Mouse (Mus musculus) layer of hippocampus, adult 2 months (tissue): ENCODE data around the gene Slc2a13. TPM values are rescaled to one million over a fixed set of nuclear protein-coding genes. Genes with fewer than 3 reads are reported as not detected.
A peak's percentile ranks its signal among the peaks of the same experiment; 100 is the strongest.

Experiments used
- DNase-seq, 2 experiments: peaks; one replicate each; pipeline ENCODE4 v3.0.0; 2022; ENCODE audit warnings: low spot score in 2 of 2
- H3K27ac ChIP-seq: fragments of 200-600 bp; 2 replicates; pipeline ENCODE4 v1.8.1; 2022
- H3K4me3 ChIP-seq: fragments of 200-600 bp; 2 replicates; pipeline ENCODE4 v1.8.1; 2022; ENCODE audit warnings: mild to moderate bottlenecking
- CTCF ChIP-seq: fragments of 200-600 bp; conservative IDR thresholded peaks from 2 replicates; pipeline ENCODE4 v1.8.1; 2022; ENCODE audit warnings: antibody characterized with exemption, mild to moderate bottlenecking, moderate library complexity
- total RNA-seq, 2 experiments: library from RNA; stranded (reverse); gene quantifications; 2 replicates each; pipeline ENCODE4 v1.2.3; 2021

Gene Slc2a13
- total RNA-seq, 2 experiments from 2014 or later: 66.8 to 71.7 TPM

DNA sequence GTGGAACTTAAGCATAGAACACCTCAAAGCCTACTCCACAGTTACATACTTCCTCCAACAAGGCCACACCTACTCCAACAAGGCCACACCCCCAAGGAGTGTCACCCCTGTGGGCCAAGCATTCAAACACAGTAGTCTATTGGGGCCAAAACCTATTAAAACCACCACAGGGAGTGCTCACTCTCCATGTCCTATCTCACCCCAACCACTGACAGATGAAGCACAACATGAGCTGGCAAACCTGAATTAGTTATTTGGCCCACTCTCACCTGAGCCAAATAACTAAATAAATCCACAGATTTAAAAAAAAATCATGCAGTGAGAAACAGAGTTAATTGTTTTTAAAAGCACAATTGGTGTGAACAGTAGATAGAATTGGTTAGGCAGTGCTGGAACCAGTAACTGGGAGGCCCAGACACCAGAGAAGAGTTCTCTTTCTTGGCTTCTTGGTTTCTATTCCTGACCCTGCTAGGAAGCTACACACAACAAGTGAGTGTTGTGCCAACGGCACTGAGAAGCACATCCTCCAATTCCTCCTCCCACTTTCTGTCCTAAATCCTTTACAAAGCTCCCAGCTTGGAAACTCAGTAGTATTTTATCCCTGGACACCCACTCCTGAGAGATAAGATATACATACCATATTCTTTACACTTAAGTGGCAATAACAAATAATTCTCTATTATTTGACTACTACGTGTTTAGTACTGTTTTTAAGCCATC, 99.2 kb downstream of the Slc2a13 start:
- DNase-seq: no peak
- TF ChIP-seq CTCF: no peak
- no peak overlapping the region for H3K27ac ChIP-seq
- no peak overlapping the region for H3K4me3 ChIP-seq

DNA sequence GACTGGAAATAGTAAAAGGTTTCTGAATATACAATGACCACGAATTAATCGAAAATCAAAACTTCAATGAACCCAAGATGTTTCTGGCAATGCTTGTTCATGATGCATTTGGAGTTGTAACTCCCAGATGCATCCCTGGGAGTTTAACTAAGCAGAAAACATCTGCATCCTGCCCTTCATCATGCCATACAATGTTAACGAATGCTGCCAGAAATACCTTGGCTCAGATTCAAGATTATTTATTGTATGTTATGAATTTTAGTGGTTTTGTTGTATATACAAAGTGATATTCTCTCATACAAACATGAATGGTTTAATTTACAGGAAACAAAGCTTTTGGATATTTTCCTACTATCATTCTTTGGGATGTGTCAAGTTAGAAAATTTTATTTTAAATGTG, 107.7 kb downstream of the Slc2a13 start:
- Histone ChIP-seq H3K27ac (no peak overlapping the region), H3K4me3 (no peak overlapping the region)
- DNase-seq: no peak
- TF ChIP-seq CTCF: no peak

DNA sequence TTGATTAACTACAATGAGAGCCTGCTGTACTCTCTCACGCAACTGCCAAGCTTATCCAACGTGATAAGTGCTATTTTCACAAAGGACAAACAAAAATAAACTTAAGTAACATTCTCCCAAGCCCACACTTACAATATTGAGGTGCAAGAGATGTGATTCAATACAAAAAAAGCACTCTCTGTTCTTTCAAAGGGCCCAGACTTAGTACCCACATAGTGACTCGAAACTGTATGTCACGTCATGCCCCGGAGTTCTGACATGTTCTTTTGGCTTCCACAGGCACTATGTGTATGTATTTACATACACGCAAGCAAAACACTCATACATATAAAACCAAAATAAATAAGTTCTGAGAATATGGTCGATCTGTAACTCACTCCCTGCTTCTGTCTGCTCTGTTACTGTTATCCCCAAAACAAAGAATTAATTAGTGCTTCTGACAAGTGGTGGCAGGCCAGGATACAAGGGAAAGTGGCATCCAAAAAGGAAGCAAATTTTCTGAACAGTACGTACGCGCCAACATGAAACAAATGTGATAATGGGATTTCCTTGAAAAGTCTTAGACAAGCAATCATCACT, 109.1 kb downstream of the Slc2a13 start:
- Histone ChIP-seq H3K4me3 (no peak overlapping the region), H3K27ac (no peak overlapping the region)
- DNase-seq: no peak
- no peak for TF ChIP-seq CTCF

DNA sequence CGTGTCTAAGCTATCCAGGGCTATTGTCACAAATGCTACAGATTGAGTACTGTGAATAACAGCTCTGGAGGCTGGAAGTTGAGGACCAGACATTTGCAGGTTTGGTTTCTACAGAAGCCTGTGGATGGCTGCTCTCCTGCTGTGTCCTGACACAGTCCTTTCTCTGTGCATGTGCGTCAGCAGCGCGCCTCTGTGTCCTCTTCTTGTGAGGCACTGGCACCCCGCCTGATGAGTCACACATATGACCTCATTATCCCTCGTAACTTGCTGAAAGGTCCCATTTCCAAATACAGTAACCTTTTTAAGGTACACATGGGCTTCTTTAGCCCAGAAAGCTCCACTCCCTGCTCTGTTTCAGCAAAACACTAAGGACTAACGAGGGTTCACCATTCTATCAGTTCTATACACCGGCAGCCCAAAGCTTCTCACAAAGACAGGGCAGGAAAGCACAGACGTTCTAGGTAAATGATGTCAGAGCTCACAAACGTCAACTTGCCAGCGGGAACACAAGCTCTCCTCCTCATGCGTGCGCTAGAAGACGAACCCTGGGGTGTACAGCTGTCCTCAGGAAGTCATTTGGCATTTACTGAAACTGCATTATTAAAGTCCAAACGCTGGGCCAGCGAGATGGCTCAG, 109.9 kb downstream of the Slc2a13 start:
- H3K27ac ChIP-seq: 0 out of 2 replicates have a peak overlapping the region, but pooled peaks have one; percentile 11
- DNase-seq: peak in 1 of 2 experiments; percentile 23
- no peak for TF ChIP-seq CTCF
- H3K4me3 ChIP-seq: no peak overlapping the region

DNA sequence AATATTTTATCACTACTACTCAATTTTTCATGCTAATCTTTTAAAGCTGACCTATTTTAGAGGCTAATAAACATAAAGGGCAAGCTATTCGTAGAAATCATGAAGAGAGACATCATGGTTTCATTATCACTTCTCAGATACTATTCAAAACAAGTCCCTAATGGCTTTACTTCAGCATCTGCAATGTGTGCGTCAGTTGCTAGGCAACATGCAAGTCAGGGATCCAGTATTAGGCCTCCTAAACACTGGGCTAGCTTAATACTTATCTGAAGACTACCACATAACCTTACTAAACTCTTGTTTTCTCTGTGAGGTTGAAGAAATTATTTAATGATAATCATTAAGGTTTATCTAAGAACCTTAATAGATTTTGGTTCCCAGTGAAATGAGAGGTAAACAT, 111.1 kb downstream of the Slc2a13 start:
- H3K27ac ChIP-seq: no peak overlapping the region
- H3K4me3 ChIP-seq: no peak overlapping the region
- no peak for DNase-seq
- no peak for TF ChIP-seq CTCF

DNA sequence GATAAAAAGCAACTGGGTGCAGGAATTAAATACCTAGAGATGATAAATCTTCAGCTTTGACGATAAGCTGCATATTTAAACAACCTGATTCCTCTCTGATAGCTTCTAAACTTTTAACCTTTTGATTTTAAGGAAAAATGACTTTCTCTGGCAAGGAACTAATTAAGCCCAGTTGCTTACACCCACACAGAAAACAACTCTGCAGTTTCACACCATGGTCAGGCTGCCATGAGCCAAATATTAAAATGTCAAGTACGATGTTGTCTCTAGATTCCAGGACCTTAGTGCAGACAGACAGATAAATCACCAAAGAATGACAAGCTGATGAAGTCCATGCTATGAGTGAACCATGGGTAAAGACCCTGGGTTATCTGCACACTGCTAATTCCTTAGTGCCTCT, 115.9 kb downstream of the Slc2a13 start:
- no peak for DNase-seq
- Histone ChIP-seq H3K4me3 (no peak overlapping the region), H3K27ac (peak overlapping the region; percentile 10; the same call in 1 of the 2 replicates)
- TF ChIP-seq CTCF: no peak

DNA sequence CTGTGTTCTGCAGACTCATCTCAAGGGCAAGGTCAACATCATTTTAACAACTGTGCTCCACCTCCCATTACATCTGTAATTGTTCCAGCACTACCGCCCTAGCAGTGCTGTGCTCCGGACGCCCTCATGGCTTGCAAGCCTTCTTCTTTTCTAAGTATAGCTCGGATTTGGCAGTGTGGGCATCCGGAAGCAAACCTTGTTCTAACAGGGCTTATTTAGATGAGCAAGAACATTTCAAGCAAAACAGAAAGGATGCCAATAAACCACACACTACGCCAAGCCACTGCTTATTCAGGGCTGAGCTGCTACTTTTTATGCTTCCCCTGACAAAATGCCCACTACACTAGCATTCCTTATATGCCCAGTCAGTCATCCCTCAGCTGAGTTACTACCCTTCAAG, 127.7 kb downstream of the Slc2a13 start:
- Histone ChIP-seq H3K4me3 (no peak overlapping the region), H3K27ac (peak overlapping the region; percentile 1; the same call in 1 of the 2 replicates)
- TF ChIP-seq CTCF: no peak
- DNase-seq: peak in 1 of 2 experiments; percentile 15

DNA sequence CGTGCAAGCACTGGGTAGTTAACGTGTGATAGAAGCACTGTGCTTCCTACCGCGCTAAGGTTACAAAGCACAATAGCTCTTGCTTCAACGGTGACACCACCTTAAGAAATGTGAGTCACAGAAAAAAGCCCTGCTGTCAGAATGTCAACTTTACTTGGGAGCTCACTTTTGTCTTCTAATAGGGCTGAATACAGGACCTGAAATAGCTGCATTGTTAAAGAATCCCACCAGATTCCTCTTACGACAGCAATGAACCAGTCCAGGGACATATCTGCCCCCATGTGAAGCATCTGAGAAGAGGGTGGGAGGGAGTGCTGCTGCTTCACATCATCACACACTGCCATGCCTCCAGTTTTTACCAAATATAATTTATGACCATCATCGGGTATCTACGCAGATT, 129.6 kb downstream of the Slc2a13 start:
- Histone ChIP-seq H3K4me3 (no peak overlapping the region), H3K27ac (no peak overlapping the region)
- no peak for DNase-seq
- TF ChIP-seq CTCF: no peak

DNA sequence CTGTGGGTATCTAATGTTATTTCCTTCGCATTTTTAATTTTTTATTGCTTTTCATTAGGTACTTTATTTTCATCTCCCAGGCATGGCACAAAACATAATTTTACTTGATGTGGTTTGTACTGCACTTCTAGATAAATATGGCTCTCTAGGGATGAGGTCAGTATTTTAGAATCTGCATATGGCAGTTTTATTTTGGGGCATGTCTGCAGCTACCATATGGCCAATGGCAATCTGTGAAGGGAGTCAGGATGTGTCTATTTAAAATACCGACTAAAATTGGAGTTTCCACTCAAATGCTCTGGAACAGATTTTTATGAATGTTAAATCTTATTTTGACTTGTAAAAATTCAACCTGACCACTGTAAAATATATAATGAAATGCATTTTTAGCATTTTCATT, 133.2 kb downstream of the Slc2a13 start:
- no peak overlapping the region for H3K27ac ChIP-seq
- no peak overlapping the region for H3K4me3 ChIP-seq
- DNase-seq: peak; percentile 37 to 40
- no peak for TF ChIP-seq CTCF

DNA sequence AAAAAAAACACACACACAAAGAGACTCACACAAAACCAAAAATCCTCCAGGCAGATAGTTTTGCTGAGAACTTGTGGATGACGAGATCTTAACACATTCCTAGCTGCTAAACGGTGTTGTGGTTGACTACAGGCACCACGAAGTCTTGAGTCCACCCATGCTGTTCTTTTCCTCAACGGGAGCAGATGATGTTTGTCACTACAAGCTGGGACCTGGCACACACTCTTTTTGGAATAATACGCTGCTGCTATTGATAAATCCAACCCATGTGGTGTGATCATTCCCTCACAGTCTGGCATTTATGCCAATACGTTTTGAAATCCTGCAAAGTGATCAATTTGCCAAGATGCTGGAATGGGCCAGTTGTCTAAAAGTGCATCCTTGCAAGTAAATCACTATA, 147.6 kb downstream of the Slc2a13 start:
- H3K4me3 ChIP-seq: no peak overlapping the region
- peak; percentile 74 to 80 for DNase-seq

DNA sequence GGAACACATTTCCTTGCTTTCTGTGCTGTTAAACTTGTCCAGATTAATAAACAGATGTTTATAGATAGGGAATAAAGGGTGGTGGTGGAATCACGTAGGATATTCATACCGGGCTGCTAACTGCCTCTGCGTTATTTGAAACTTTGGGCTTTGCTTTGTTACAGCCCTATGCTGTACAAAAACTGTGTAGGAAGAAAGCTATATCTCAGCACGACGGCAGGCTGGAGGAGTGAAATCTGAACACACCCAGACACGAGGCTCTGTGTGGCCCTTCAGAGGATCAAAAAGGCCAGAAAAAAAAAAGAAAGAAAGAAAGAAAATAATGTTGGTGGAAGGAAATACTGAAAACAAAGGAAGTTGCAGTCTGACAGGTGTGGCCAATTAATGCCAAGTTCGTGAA, 166.1 kb downstream of the Slc2a13 start:
- no peak overlapping the region for H3K27ac ChIP-seq
- no peak for DNase-seq
- H3K4me3 ChIP-seq: no peak overlapping the region
- TF ChIP-seq CTCF: no peak

More for the DNA sequence above, 147.6 kb downstream of the Slc2a13 start:
- no peak for TF ChIP-seq CTCF
- peak overlapping the region; percentile 10; the same call in 1 of the 2 replicates for H3K27ac ChIP-seq

DNA sequence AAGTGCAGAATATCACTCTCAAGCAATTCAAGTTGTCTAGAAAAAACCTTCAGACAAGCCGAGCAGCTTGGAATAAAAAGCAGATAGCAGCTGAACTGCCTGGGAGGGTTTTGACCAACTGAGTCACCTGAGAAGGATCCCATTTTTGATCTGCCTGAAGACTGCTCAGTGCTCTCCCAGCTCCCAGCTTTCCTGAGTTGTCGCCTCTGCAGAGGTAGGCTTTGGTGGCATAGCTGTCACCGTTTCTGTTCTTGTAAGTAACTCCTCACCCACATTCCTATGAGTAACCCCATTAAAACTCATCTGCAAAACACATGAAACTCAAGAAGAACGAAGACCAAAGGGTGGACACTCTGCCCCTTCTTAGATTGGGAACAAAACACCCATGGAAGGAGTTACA, 177.9 kb downstream of the Slc2a13 start:
- no peak for TF ChIP-seq CTCF
- no peak for DNase-seq
- Histone ChIP-seq H3K4me3 (no peak overlapping the region), H3K27ac (no peak overlapping the region)

DNA sequence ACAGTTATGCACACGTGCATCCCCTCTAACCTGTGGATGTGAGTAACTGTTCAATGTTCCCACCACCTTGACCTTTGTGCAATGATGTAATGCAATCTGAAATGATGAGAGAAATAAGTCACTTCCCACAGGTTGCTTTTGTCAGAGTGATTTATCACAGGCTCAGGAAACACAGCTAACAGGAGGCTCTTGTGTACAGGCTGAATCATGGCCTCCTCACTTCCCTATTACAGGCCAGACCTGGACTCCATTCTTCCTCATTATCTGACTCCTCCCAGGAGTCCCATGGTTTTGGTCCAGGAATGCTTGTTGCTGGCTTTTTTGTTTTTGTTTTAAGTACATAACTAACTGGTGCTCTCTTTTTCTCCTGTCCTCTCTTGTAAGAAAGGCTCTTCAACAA, 189.4 kb downstream of the Slc2a13 start:
- TF ChIP-seq CTCF: no peak
- no peak overlapping the region for H3K4me3 ChIP-seq
- DNase-seq: no peak
- H3K27ac ChIP-seq: no peak overlapping the region
